13 mouse cellular contexts compared by ENCODE assay signal in the genomic region with DNA sequence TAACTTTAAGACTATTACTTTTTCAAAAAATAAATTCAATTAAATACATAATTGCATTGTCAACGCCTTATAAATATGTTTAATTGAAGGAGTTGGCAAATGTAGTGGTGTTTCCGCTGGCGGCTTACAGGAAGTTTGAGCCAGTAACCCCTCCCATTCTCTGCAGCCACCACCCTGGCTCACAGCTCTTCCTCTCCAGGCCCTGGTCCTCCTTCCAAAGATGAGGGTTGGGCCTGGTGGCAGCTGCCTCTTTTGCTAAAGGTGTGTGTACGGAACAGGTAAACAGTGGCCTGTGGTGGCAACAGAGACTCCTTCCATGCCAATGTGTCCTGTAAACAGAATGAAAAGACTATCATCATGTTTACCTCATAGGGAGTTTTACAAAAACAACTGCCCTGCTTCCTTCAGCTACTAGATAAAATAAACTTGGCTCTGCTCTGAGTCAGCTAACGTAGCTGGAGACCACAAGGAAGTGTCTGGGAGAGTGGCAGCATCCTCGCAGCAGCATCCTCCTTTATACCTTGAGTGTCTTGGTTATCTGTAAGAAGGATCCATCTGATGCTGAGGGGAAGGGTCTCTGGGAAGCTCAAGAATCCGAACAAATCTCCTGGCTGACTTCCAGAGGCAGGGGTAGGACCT. TPM values are rescaled to one million over a fixed set of nuclear protein-coding genes. Genes with fewer than 3 reads are reported as not detected.
DNase-seq lines count a peak whose midpoint lies in the region; ATAC-seq and TF ChIP-seq lines count a peak whose summit lies in the region.
"Had no signal": no experiment of that assay in that cellular context is flagged by ENCODE, and none has a peak within 500 bp of the region (broad histone marks: within the 10 kb centered on the region; RNA-seq: fewer than 3 reads in every experiment).

No protein-coding gene starts in this region.

- peak; percentile 94 for DNase-seq in heart, adult 11 months
- DNase-seq in B cell, adult 2 months, result peak; percentile 38 to 40
- peak; percentile 46 for DNase-seq in lung, adult 2 months
- no peak for DNase-seq in cerebellum, postnatal 36 days
- no peak for DNase-seq in layer of hippocampus, adult 8-10 months (ENCODE audit: low spot score in 2 of 2)
- DNase-seq: right cerebral cortex, postnatal 4 days had no signal

- TF ChIP-seq POLR2A in lung, adult 2 months (IDR thresholded peaks at IDR 0.05; ENCODE audit: borderline replicate concordance, extremely low read depth, low read depth, low read length), result peak; percentile 31; the same call in 1 of the 2 replicates

- H3K27me3 ChIP-seq in heart, embryonic 12.5 days (replicated peaks), result no peaks in the 10 kb centered on the region
- H3K27me3 ChIP-seq in hindbrain, embryonic 12.5 days, result no peaks in the 10 kb centered on the region
- H3K27me3 ChIP-seq: kidney, embryonic 15.5 days; neural tube, embryonic 13.5 days had no signal

- no peaks in the 10 kb centered on the region for H3K36me3 ChIP-seq in heart, embryonic 12.5 days
- no peaks in the 10 kb centered on the region for H3K36me3 ChIP-seq in hindbrain, embryonic 12.5 days
- H3K36me3 ChIP-seq: kidney, embryonic 15.5 days; limb, embryonic 10.5 days; neural tube, embryonic 13.5 days had no signal

- H3K4me2 ChIP-seq in heart, embryonic 12.5 days, result no peak overlapping the region
- no peak overlapping the region for H3K4me2 ChIP-seq in hindbrain, embryonic 12.5 days (replicated peaks)
- H3K4me2 ChIP-seq: kidney, embryonic 15.5 days; neural tube, embryonic 13.5 days had no signal

- H3K9ac ChIP-seq in heart, embryonic 12.5 days, result no peak overlapping the region
- H3K9ac ChIP-seq in hindbrain, embryonic 12.5 days, result no peak overlapping the region
- H3K9ac ChIP-seq: kidney, embryonic 15.5 days; neural tube, embryonic 13.5 days had no signal

- WGBS in heart, embryonic 12.5 days, result 58% methylated on average over 7 of the region's 7 CpGs
- WGBS in lung, adult 2 months, result 19% methylated on average over 7 of the region's 7 CpGs
- 83% methylated on average over 7 of the region's 7 CpGs for WGBS in hindbrain, embryonic 12.5 days

- no peaks in the 10 kb centered on the region for H3K9me3 ChIP-seq in heart, embryonic 12.5 days (replicated peaks)
- H3K9me3 ChIP-seq in hindbrain, embryonic 12.5 days (replicated peaks), result no peaks in the 10 kb centered on the region
- H3K9me3 ChIP-seq: kidney, embryonic 15.5 days; limb, embryonic 10.5 days; neural tube, embryonic 13.5 days had no signal

- no peak for ATAC-seq in heart, embryonic 12.5 days (ENCODE audit: insufficient number of reproducible peaks, low FRiP score)
- peak; percentile 64; the same call in 1 of the 2 replicates for ATAC-seq in monocyte, adult 5-6 weeks (replicated peaks; ENCODE audit: insufficient number of reproducible peaks, low FRiP score, low TSS enrichment, poor library complexity, severe bottlenecking)
- ATAC-seq in hindbrain, embryonic 12.5 days (ENCODE audit: low FRiP score), result no peak
- ATAC-seq: forebrain, embryonic 16.5 days had no signal

- no peak for TF ChIP-seq CTCF in lung, adult 2 months (IDR thresholded peaks at IDR 0.05; ENCODE audit: insufficient read depth, low read length)

- H3K4me3 ChIP-seq in heart, embryonic 12.5 days, result no peak overlapping the region
- H3K4me3 ChIP-seq in lung, adult 2 months (replicated peaks; ENCODE audit: extremely low read depth, low read depth, low read length), result no peak overlapping the region
- no peak overlapping the region for H3K4me3 ChIP-seq in hindbrain, embryonic 12.5 days
- H3K4me3 ChIP-seq: kidney, embryonic 15.5 days; limb, embryonic 10.5 days; neural tube, embryonic 13.5 days had no signal

- H3K27ac ChIP-seq in heart, embryonic 12.5 days (ENCODE audit: poor library complexity, severe bottlenecking), result no peak overlapping the region
- H3K27ac ChIP-seq in hindbrain, embryonic 12.5 days, result no peak overlapping the region
- H3K27ac ChIP-seq: kidney, embryonic 15.5 days; limb, embryonic 10.5 days; neural tube, embryonic 13.5 days had no signal

- peaks cover 12% of the 10 kb centered on the region for H3K4me1 ChIP-seq in heart, embryonic 12.5 days (replicated peaks)
- H3K4me1 ChIP-seq in lung, adult 2 months (ENCODE audit: control insufficient read depth, insufficient read depth, low read length), result peaks cover 4% of the 10 kb centered on the region
- no peaks in the 10 kb centered on the region for H3K4me1 ChIP-seq in hindbrain, embryonic 12.5 days
- H3K4me1 ChIP-seq: limb, embryonic 10.5 days had no signal

RNA-seq across cellular contexts. Expression of gene Nup160, which starts 41.8 kb away (rescaled TPM):
- 34.7 and 34.8 TPM in 2 replicates for polyA plus RNA-seq in heart, embryonic 12.5 days (2016; fragmentation: Nextera tagmentation; extraction: Ambion mirVana)
- 4.6 and 7.7 TPM in 2 replicates for polyA plus RNA-seq in lung, adult 2 months (2012; rRNA removed)
- total RNA-seq in monocyte, adult 5-6 weeks (2017), result 14.9 to 37.4 TPM (median 36.5 TPM) in 3 replicates
- polyA plus RNA-seq in hindbrain, embryonic 12.5 days (2016; fragmentation: Nextera tagmentation; extraction: Ambion mirVana), result 40.5 and 43.0 TPM in 2 replicates
- 10 to 100 TPM; 17.8 to 27.1 (median 22.5) TPM for total RNA-seq in layer of hippocampus, adult 8-10 months (2022)

RNA-seq across cellular contexts. Expression of gene Ptprj, which starts 54.8 kb away (rescaled TPM):
- 1.6 and 2.0 TPM in 2 replicates for polyA plus RNA-seq in heart, embryonic 12.5 days (2016; fragmentation: Nextera tagmentation; extraction: Ambion mirVana)
- polyA plus RNA-seq in lung, adult 2 months (2012; rRNA removed), result 10.1 and 16.0 TPM in 2 replicates
- 224 to 262 TPM (median 261 TPM) in 3 replicates for total RNA-seq in monocyte, adult 5-6 weeks (2017)
- polyA plus RNA-seq in hindbrain, embryonic 12.5 days (2016; fragmentation: Nextera tagmentation; extraction: Ambion mirVana), result 3.5 TPM in 2 replicates
- 100 to 1,000 TPM; 108 to 115 (median 111) TPM for total RNA-seq in layer of hippocampus, adult 8-10 months (2022)

Comparison
In these comparisons a context has a peak if more than half of its experiments do, and no peak if none do; other contexts are left out.
1. DNase-seq: peak in heart, adult 11 months (single experiment), B cell, adult 2 months (2 of 2) and lung, adult 2 months (single experiment); none in cerebellum, postnatal 36 days (0 of 2) and layer of hippocampus, adult 8-10 months (0 of 2).